Mouse (Mus musculus) Muller cell, postnatal 12 days (primary cell): ENCODE measurements around the gene Ston2.

Source experiments
- DNase-seq: peaks from one replicate; pipeline ENCODE4 v3.0.0-alpha.2; 2015; ENCODE audit errors: inconsistent ontology term

The Ston2 gene

DNA sequence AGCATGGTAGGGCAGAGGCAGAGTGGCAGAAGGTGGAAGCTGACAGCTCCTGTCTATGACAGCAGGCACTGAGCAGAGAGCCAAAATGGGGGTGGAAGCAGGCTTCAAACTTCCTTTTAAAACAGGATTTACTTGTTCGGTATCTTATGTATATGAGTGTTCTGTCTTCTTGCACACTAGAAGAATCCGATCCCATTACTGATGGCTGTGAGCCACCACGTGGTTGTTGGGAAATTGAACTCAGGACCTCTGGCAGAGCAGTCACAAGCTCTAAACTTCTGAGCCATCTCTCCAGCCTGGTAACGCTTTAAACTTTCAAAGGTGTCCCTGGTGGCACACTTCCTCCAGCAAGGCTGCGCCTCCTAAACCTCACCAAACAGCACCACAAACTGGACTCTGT lies 85.4 kb downstream of the Ston2 start:
- no peak for DNase-seq

GRCm38 (mm10) chr12:91699451-91700141 lies 88.6 kb downstream of the Ston2 start:
- DNase-seq = no peak

- no peak for DNase-seq
These were observed 92.0 kb downstream of the Ston2 start for GRCm38 (mm10) chr12:91696231-91696630.

GRCm38 (mm10) chr12:91695761-91696160 lies 92.4 kb downstream of the Ston2 start:
- DNase-seq = peak; percentile 90

- DNase-seq = no peak
These were observed 93.4 kb downstream of the Ston2 start for GRCm38 (mm10) chr12:91694748-91695147.

DNA sequence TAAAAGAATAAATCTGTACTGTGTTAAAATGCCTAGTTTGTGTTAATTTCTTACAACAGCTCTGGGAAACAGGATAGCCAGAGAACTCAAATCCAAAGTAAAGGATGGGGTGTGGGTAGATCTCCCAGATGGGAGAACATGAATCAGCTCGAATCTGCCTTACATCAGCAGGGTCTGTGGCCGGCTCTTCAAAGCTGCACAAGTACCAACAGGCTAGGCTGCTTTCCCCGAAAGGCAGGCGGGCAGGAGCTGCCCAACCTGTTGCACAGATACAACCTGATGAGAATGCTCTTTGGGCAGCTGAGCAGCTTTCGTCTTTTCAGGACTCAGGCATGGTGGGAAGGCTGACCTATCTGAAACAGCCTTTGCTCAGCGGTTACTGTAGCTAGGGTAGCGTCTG lies 94.6 kb downstream of the Ston2 start:
- no peak for DNase-seq

DNA sequence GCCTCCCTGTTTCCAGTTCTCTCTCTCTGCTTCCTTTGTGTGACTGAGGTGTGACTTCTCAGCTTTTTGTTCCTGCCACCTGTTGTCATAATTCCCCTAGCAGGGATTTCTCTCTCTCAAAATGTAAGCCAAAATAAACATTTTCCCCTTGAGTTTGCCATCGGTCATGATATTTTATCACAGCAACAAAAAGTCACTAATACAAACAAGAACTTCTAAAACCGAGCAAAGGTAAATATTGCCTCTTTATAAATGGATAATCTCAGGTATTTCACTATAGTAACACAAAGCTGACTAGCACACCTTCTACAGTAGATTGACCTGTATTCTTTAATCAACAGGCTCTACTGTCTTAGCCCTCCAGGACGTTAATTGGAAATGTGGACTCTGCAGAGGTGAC lies 95.2 kb downstream of the Ston2 start:
- no peak for DNase-seq

DNA sequence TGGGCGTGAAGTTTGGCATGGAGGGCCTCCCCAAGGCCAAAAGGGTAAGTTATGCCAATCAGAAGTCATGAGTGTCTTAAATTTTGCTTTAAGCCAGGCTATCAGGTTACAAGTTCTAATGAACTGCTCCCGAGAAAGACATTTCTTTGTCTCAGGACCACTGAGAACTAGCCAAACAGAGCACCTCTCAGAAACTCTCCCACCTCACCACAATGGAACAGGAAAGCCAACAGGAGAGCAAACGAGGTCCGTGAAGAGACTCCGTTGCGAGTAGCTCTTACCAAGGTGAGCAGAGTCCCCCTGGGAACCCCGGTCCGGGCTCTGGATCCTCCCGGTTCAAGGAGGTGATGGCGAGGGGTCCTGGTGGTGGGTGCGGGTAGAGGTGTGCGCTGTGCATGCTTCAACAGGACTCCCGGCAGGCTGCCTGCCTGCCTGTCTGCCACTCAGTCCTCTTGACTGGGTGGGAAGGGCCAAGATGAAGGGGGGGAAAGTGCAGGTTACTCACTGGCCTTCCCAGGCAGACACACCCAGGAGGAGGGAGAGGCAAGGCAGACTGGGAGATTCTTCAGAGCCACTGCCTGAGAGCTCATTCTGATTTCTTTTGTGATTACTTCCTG lies 102.4 kb downstream of the Ston2 start:
- peak; percentile 45 for DNase-seq

DNA sequence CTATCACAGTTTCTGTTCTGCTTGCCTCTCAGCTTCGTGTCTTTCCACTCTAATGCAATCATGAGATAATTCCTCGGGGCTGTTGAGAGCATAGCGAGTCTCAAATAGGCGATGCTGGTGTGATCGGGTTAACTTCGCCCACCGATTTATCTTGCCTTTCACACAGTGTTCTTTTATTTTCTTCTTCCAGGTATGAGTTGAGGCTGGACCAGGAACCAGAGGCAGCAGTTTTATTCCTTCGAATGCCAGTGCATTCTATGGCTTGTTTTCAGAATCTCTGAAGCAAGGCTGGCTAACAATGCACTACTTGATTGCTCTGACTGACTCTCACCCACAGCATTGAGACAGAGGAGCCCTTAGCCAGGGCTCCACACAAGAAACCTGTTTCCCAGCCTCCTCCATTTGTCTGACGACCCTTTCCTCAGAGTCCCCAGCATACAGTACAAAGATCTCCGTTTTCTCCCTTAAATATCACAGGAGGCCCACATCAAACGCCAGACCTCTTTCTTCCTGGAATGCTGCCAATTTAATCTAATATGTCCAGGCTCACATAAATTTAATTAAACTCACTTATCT lies 103.3 kb downstream of the Ston2 start:
- peak; percentile 28 for DNase-seq

DNA sequence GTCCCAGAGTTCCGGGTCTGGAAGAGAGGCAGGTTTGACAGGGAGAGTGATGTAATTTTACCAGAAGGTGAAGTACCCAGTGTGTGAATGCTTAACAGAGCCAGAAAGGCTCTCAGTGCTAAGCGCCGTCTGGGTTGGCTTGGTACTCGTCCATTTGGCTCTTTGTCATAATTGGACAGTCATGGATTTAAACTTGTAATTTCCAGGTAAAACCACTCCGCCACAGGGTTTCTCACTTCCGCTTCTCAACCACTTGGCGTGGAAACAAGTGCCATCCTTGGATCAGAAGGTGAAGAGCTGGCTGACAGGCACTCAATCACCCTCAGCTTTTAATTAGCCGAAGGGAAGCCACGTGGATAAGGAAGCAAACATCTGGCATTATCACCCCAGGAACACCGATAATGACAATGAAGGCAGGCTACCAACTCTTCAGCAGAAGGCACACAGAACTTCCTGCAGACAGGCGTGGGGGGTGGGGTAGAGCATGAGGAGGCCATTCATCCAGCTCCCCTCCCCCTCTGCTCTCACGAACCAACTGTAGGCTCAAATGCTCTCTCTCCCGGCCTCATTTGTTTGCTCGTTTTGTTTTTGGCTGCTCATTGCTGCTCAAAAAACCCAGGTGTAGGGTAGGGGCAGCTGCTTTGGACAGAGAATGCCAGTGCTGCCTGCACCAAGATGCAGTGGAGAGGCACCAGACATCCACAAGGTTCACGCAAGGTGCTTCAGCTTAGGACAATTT lies 103.9 kb downstream of the Ston2 start:
- peak; percentile 65 for DNase-seq

DNA sequence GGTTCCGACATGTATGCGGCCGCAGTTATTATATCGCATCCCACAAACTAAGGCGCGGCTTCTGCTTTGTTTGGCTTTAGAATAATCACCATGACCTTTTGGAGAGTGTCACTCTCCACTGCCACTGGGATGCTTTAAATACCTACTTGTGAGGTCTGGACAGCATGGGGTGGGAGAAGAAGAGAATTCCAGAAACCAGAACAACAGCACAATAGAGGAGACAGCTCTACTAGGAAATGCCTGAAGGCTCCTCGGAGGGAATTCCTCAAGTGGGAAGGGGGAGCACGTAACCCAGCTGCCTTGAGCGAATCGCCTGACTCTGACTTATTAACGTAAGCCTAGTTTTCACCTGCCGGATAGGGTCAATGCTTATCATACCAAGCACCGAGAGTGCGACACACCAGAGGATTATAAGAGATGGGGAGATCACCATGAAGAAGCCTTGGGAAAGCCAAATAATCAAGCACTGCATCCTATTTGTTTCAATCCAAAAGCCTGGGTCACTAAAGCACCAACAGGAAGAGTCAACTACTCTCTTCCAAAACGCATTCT lies 104.6 kb downstream of the Ston2 start:
- DNase-seq = peak; percentile 81

DNA sequence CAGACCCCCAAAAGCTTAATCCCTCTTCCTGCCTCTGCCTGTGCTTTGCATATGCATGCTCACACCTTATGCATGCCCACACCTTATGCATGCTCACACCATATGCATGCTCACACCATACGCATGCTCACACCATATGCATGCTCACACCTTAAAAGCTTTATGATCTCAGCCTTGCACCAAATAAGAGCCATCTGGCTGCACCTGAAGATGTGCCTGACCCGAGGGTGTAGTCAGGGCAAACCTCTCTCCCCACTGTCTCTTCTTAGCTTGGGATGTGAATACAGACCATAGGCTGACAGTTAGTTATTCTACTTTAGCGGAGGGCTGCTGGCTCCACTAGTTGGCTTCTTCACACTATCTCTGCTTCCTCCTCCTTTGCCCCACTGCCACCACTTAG lies 105.1 kb downstream of the Ston2 start:
- no peak for DNase-seq

DNA sequence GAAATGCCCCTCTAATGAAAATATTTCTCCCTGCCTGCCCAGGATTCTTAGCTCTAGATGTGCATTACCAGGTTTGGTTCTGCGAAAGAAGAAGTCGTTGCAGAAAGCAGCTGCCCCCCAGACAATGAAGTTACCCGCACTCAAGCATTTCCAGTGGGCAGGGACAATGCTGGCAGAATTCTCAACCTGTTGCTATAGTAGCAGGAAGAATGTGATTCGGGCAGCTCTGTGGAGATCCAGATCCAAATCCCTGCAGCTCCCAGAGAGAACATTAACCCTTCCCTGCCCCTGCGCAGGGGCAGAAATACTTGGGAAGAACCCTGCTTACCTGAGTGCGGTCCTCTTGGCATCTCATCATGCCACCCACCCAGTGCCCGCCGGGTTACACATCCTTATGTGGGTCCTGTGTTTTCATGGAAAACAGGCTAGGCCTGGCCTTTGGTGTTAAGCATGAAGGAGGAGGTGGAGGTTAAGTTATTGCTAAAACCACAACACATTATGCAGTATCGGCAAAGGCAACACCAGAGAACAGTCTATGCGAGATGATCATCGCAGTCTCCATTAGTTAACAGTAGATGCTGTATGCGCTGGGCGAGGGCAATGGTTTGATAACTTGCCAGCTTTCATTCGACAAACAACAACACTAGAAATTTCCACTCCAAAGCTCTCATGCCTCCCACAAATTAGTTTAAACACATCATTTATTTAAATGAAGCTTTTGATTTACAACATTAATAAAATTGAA lies 108.7 kb downstream of the Ston2 start:
- peak; percentile 83 for DNase-seq

DNA sequence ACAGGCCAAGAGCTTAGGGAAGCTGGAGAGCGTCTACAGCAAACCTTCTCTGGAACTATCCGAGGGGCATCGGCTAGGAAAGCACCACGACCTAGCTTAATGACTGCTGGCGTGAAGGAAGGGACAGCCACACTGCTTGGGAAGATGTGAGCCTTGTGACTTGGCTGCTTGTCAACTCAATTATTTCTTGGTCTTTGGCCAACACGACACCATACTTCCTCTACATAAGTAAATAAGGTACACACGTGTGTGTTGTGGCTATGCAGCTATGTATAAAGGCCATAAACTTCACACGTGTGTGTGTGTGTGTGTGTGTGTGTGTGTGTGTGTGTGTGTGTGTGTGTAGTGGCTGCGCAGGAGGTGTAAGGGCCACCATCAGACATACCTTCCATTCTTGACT lies 112.2 kb downstream of the Ston2 start:
- peak; percentile 49 for DNase-seq

DNA sequence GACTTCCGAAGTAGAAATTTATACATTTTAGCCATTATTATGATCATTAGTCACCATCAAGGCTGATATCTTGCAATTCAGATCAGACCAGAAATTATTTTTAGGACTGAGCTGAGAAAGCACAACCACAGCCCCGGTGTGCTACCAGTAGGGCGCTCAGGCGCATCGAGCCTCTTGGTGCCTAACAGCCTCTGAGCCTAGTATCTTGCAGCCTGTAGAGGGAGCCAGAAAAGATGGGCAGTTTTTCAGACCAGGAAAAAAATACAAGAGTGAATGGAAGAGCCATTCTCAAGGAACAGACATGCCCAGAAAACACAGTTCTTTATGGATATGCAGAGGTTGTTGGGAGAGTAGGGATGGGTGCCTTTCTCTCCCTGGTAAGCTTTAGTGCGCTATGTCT lies 115.0 kb downstream of the Ston2 start:
- no peak for DNase-seq

DNA sequence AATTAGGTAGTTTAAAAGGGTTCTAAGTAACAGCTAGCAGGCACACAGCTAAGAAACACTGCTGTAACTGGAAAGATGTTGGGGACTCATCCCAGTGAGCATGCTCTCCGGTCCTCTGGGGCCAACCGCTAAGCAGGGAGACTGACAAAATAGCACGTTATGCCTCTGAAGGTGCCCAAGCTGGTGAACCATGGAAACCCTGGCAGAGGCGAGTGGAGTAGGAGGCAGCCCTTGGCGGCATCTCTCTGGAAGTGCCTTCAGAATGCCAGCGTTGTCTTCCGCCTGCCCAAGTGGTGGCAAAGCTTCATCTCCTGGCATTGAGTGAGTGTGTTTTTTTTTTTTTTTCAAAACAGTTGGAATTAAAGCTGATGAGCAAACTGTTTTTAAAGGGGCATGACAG lies 115.7 kb downstream of the Ston2 start:
- DNase-seq = peak; percentile 75

DNA sequence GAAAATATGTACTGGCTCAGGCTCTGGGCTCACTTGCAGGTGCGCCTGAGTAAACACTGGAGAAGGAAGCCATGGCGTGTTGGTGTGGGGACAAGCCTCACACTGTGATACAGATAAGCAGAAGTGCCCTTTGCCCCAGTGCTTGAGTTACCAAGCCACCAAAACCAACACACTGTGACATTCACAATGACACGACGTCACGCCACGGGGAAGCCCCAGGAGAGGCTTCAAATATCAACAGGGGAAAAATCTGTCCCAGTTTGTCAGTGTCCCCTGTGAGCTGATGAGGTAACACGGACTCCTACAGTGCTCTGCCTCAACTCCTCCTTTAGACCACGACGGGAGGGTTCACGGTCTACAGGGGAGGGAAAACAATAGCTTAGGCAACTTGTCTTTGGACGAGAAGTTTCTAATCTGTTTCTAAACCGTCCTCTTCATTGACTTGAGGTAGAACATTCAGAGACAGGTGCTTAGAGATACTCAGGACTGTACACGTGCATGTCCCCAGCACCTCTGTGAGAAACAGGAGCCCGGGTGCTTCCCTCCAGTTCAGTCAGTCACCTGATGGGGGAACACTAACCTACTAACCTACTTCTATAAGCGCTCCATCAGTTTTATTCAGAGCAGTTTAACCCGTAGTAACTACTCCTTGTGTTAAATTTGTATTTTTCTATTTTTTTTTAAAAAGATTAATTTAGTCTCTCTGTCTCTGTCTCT lies 119.5 kb downstream of the Ston2 start:
- peak; percentile 45 for DNase-seq

GRCm38 (mm10) chr12:91667741-91668140 lies 120.4 kb downstream of the Ston2 start:
- DNase-seq = peak; percentile 69

- no peak for DNase-seq
These were observed 121.6 kb downstream of the Ston2 start for GRCm38 (mm10) chr12:91666607-91667006.

DNA sequence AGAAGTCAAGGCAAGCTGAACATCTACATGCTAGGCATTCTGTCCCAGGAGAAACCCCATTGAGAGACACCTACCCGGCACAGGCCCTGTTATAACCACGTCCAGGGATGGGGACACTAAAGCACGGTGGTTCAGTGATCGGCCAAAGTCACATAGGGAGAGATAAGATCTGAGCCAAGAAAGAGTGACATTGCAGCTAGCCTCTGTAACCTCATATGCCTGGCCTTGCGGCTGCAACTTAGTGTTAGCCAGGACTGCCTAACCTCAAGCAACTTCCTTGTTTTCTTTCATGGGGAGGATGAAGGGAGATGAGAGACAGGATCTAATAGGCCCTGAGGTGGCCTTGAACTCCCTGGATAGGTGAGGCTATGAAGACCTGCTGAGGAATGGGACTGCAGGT lies 122.8 kb downstream of the Ston2 start:
- DNase-seq = no peak

- DNase-seq = no peak
These were observed 124.9 kb downstream of the Ston2 start for GRCm38 (mm10) chr12:91663260-91663659.
